Mouse (Mus musculus): ENCODE measurements around the gene BC025920.
A peak's percentile ranks its signal among the peaks of the same experiment; 100 is the strongest.

Gene BC025920

DNA sequence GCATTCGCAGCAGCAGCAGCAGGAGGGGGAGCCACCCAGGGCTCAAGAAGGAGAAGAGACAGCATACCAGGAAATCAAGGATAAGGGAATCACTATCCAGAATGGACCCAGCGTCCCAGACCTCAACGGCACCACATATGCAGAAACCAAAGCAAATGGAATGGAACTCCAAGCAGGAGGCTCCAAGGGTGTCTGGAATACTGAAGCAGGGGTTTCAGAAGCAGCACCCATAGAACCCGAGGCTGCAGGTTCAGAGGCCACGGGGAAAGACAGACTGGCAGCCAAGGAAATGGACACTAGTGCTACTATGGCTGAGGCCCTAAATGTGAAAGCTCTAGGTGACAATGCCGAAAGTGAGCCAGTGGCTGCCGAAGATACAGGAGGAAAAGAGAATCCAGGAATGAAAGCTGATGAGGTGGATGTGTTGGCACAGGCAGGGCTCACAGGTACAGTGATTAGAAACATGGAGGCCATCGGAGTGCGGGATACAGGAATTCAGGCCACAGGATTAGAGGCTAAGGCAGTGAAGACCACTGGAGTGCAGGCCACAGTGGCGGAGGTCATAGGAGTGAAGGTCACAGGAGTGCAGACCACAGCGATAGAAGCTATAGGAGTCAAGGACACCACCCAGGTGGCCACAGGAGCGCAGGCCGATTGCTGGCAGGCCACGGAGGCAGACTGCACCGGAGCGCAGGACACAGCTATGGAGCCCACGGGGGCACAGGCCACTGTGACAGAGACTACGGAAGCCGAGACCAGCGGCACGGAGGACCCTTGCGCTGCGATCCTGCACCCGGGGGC, 36.8 kb downstream of the BC025920 start:
- DNase-seq (ENCODE audit: inconsistent ontology term) = no peak

DNA sequence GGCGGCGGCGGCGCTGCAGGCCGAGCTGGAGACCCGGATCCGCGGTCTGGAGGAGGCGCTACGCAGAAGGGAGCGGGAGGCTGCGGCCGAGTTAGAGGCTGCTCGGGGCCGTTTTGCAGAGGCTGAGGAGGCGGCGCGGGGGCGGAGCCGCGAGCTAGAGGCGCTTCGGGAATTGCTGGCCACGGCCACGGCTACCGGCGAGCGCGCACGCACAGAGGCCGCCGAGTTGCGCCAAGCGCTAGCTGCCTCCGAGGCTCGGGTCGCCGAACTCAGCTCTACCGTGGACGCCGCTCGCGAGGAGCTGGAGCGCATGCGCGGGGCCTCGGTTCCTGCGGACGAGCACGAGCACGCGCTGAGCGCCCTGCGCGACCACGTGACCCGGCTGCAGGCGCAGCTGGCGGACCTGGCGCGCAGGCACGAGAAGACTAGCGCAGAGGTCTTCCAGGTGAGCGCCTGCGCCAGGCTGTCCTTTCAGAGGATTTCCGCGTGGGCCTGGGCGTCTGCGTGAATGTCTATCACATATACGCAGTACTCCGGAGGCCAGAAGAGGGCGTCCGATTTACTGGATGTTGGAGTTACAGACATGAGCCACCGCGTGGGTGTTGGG, 37.5 kb downstream of the BC025920 start:
- peak; percentile 94 for DNase-seq (ENCODE audit: inconsistent ontology term)

DNA sequence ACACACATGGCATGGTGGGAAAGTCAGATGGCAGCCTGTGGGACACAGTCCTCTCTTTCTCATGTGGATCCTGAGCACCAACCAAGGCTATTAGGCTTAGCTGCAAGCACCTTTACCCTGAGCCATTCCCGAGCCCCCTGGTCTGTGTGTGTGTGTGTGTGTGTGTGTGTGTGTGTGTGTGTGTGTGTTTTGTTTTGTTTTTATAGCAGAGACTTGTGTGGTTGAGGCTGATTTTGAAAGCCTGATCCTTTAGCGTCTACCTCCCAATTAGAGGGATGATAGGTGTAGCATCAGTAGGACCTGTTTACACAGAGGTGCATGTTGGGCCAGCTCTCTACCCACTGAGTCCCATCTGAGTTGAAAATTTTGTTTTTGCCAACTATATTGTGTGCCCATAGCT, 38.1 kb downstream of the BC025920 start:
- no peak for DNase-seq (ENCODE audit: inconsistent ontology term)

DNA sequence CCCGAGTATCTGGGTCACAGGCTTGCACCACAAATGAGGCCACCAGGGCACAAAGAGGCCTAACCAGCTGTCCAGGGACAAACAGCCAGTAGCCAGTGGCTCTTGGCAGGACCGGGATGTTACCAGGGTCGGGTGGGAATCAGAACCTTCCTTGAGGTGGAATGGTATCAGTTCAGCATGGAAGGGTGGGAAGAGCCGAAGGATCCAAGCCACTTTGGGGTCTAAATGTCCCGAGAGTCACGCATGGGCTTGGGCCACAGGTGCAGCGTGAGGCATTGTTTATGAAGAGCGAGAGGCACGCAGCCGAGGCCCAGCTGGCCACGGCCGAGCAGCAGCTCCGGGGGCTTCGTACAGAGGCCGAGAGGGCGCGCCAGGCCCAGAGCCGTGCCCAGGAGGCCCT, 38.6 kb downstream of the BC025920 start:
- no peak for DNase-seq (ENCODE audit: inconsistent ontology term)

DNA sequence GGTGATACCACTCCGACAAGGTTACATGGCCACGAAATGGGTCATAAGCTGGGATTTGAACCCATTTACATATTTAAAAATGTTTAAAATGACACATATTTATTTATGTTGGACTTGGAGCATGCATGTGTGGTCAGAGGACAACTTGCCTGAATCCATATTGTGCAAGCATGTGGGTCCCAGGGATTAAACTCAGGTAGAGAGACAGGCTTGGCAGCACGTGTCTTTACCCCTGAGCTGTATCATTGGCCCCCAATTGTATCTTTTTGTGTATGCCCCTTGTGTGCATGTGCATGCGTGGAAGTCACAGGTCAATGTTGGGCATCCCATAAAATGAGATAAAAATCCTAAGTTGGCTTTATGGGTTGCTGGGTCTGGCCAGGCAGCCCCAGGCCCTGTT, 39.3 kb downstream of the BC025920 start:
- DNase-seq (ENCODE audit: inconsistent ontology term) = no peak

DNA sequence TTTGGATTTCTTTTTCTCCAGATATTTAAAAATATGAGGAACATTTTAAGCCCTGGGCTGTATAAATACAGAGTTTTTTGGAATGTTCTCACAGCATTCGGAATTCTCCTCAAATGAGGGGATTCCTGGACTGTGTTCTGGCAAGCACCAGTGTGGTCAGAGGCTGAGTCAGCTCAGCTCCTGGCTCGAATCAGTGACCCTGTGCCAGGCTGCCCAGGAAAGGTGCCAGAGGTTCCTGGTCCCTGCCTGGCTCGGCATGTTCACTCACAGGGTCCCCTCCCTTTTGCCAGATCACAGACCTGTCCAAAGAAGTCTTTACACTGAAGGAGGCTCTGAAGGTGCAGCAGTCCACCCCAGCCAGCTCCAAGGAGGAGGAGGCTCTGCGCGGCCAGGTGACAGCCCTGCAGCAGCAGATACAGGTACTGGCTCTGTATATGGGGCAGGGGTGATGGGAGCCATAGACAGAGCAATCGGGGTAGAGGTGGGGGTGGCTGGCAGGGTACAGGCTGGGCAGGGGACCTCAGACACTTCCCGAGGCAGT, 40.0 kb downstream of the BC025920 start:
- DNase-seq (ENCODE audit: inconsistent ontology term) = peak; percentile 65

DNA sequence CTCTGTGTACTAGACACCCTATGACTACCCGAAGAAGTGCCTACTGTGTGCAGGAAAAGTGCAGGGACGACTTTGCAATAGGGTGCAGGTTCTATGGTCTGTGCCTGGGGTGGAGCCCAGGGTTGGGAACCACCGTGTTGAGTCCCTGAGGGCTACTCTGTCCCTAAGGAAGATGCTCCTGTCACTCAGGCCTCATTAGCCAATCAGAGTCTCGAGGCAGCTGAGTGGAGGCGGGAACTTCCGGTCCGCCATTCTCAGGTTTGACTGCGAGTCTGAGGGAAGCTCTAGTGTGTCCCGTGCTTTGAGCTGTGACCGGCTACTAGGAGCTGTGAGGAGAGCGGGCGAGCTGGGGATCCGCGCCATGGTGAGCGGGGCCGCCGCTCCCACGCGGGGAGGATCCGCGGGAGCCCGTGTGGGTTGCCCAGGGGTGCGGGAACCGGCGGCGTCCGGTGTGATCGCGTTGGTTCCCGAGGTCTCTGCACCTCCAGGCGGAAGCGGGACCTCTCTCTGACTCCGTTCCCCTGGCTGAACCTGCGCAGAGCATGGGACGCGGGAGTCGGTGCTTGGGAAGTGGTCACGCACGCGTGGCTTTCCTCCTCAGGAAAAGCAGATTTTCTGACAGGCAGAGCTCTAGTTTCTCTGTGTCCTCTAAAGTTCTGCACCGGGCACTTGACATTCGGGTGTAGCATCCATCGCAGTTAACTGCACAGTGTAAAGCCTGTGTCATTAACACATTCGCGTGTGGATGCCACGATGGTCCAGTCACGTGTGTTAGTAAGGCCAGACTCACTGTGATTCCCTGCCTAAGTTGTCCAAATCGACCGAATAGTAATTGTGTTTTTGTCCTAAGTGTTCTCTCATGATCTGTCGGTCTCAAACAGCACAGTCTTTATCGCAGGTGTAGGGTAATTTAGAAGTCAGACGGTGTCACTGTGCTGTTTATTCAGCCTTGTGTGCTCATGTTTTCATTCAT, 43.0 kb downstream of the BC025920 start, which contains the start of gene Gm10778:
TSS of gene Gm10778 (plus strand) at position 257 of the 973 bp plus-strand sequence.
- DNase-seq (ENCODE audit: inconsistent ontology term) = peak; percentile 93

DNA sequence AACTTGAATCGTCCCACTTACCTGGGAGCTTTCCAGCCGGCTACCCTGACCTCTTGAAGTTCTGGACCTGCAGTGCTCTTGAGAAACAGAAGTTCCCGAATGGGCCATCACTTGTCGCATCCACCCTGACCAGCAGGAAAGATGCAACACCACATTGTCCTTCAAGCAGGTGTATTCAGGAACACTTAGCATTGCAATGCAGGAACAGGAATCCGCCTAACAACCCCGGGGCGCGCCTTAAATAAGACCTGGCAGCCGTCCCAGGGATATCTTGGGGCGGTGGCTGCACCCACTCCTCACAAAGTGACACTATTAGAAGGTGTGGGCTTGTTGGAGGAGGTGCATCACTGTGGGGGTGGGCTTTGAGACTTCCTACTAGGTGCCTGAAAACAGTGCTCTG, 49.1 kb downstream of the BC025920 start:
- no peak for DNase-seq (ENCODE audit: inconsistent ontology term)

DNA sequence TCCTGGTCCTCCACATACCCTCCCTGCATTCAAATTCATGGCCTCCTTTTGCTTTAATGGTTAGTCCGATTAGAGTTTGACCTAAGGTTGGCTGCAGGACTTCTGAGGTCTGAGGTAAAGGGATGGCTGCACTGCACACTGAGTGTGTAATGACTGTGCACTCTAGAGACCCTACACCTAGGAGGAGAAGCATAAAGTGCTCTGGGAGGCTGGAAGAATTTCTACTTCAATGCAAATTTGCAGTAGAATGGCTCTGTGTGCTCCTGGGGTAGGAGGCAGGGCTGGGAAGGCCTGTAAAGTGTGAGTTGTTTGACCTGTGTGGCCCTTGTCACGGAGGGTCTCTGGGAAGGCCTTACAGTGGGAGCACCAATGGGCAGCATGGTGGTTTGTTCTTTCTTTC, 50.1 kb downstream of the BC025920 start:
- no peak for DNase-seq (ENCODE audit: inconsistent ontology term)
